Mouse (Mus musculus) cerebellum, adult 2 months (tissue): Measurements from ENCODE around the gene Ostf1.

Experiments
- CTCF ChIP-seq: fragments of 200-500 bp; IDR thresholded peaks from 2 replicates; pipeline ENCODE4 v1.5.1; 2011; ENCODE audit warnings: low read depth, mild to moderate bottlenecking, control low read depth, low read length, moderate library complexity, borderline replicate concordance; ENCODE audit not compliant: insufficient read depth
- POLR2A ChIP-seq: fragments of 200-500 bp; IDR thresholded peaks from 2 replicates; pipeline ENCODE4 v1.6.1; 2011; ENCODE audit warnings: low read length, control low read depth, borderline replicate concordance; ENCODE audit not compliant: insufficient read depth

- TF ChIP-seq POLR2A (no peak), CTCF (no peak)
Measured at GRCm38 (mm10) chr19:18654984-18655383, 23.4 kb upstream of the Ostf1 start.
